16 mouse cellular contexts compared by ENCODE assay signal in the genomic region with DNA sequence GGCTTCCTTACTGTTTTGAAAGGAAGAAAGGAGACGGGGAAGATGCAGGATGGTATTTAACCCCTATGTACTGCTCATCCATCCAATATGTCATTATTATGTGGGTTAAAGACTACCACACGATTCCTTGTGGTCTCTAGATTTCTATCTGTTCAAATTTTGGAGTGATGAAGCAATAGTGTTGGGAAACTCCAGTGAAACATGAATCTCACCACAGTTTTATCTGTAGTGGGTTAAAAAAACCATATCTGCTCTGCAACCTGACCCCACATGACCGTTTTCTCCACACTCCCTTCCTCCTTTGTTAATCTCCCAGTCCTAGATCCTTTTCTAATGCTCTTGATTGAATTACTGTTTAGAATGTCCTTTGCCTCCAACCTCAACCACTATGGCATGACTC.
"Had no signal": no experiment of that assay in that cellular context is flagged by ENCODE, and none has a peak within 500 bp of the region (broad histone marks: within the 10 kb centered on the region; RNA-seq: fewer than 3 reads in every experiment).

No protein-coding gene starts in this region.

- H3K4me3 ChIP-seq: left cerebral cortex, adult 2 months; liver, embryonic 13.5 days; neural tube, embryonic 12.5 days; neural tube, embryonic 15.5 days; stomach, embryonic 15.5 days had no signal

- DNase-seq: kidney, adult 18-20 months; kidney, adult 9 months; kidney, postnatal 14 days; layer of hippocampus, postnatal 36 days; liver, embryonic 13.5 days; lung, adult 2 months; lung, postnatal 14 days; lung, postnatal 4 days; right cerebral cortex, adult 18-20 months; right cerebral cortex, postnatal 14 days; spleen, adult 18-20 months; thymus, postnatal 25 days had no signal

- H3K36me3 ChIP-seq: neural tube, embryonic 12.5 days; neural tube, embryonic 15.5 days had no signal

- H3K27me3 ChIP-seq: liver, embryonic 13.5 days; neural tube, embryonic 12.5 days; neural tube, embryonic 15.5 days; stomach, embryonic 15.5 days had no signal
